Mouse (Mus musculus): ENCODE measurements around the gene Atp8a2.
"Not testable (repeated sequence)": the region's sequence is repeated elsewhere in the genome, so short reads cannot be mapped to it uniquely, and the experiment has no call there.

The Atp8a2 gene

DNA sequence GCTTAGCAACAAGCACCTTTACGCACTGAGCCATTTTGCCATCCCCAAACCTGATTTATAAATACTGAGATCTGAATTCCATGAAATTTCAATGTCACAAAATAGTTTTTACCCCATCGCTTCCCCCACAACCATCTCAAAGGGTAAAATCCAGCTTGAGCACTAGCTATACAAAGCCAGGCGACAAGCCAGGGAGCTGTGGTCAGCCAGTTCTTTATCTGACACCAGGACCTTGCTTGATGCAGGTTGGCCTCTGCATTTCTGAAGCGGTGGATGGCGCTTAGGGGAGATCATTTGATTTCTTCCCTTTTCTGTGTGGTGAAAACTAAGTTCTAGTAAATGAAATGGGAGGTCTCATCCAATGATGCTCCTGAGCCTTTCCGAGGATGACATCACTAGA, 564.9 kb downstream of the Atp8a2 start:
- DNase-seq = no peak

DNA sequence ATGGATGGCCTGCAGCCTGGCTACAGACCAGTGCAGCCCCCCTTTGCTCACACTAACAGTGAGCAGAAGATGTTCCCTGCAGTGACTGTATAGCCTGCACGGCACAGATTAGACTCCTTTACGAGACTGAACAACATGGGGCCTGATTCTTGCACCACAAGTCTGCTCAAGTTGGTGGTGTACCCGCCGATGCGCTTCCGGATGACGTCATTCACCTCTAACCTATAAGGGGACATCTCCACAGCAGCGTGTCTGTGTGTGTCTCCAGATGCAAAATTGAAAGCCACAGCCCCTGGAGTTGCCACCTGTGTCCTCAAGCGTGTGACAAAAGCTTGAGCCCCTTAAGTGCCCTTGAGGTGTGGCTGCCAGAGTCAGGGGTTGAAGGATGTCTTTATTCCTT, 566.9 kb downstream of the Atp8a2 start:
- DNase-seq = no peak

DNA sequence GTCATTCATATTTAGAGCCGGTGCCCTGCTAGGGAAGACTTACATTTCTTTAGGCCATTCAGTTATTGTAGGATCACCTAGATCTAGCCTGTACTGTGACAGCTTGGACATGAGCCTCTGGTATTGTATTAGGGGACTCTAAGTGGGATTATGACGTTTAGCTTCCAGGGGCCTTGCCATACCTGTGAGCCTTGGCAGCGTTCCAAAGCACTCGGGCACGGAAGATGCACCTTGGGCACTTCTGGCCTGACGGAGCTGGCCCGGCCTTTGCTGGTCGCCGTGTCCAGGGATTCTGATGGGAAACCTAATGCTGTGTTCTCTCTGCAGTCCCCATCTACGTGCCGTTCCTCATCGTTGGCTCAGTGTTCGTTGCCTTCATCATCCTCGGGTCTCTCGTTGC, 567.7 kb downstream of the Atp8a2 start:
- DNase-seq = no peak

GRCm38 (mm10) chr14:59627823-59628222, 569.2 kb downstream of the Atp8a2 start:
- no peak for DNase-seq

DNA sequence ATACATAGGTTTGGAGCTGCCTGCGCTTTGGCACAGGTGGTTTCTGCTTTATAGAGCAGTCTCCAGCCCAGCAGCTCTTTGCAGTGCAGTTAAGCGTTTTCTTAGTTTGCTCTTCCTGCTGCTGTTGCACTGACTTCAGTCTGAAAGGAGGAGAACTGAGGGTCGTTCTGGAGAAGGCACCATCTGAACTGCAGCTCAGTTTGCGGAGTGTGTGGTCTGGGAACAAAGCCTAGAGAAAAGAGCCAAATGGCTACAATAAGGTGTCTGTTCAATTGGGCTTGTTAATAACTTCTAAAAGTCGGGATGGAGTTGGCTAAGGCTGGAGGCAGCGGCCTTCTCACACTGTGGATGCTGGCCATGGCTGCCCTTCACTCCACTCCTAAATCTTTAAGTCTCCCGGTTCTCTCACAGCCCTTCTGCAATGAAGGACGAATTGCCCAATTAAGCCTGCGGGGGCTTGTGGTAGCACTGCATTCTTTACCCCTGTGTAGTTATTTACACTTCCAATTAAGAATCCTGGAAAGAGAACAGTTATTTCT, 569.8 kb downstream of the Atp8a2 start:
- no peak for DNase-seq

DNA sequence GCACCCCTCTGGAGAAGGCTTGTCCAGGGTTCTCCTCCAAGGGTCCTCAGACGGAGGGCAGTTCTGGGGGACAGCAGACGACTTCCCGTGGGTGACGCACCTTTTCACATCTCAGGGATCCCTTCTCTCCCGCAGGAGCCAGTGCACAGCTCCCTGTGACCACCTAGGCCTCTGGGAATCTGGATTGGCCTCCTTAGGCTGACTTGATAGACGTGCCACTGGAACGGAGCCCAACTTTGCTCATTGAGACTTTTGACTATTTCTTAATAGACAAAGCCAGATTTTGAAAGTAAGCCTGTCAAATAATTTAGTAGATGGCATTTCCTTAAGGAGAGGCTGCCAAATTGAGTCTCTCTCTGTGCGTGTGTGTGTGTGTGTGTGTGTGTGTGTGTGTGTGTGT, 570.3 kb downstream of the Atp8a2 start:
- no peak for DNase-seq

DNA sequence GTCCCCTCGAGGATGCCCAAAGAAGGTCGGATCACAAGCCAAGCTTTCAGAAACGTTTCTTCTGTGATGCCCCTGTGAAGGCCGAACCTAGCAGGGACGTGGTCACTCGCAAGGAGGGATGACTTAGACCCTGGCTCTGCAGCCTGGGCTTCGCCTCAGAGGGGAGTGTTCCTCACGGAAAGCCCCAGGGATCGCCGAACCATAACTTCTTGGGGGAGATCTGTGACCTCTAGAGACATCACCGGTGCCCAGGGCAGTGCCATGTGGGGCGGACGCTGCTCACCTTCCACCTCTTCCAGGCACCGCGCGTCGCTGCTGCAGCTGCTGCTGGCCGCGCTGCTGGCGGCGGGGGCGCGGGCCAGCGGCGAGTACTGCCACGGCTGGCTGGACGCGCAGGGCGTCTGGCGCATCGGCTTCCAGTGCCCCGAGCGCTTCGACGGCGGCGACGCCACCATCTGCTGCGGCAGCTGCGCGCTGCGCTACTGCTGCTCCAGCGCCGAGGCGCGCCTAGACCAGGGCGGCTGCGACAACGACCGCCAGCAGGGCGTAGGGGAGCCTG, 571.1 kb downstream of the Atp8a2 start:
- no peak for DNase-seq

GRCm38 (mm10) chr14:59625158-59625805, 571.7 kb downstream of the Atp8a2 start, which contains the start of gene Shisa2:
Gene Shisa2 (plus strand): TSS chr14:59625308.
- no peak for DNase-seq

DNA sequence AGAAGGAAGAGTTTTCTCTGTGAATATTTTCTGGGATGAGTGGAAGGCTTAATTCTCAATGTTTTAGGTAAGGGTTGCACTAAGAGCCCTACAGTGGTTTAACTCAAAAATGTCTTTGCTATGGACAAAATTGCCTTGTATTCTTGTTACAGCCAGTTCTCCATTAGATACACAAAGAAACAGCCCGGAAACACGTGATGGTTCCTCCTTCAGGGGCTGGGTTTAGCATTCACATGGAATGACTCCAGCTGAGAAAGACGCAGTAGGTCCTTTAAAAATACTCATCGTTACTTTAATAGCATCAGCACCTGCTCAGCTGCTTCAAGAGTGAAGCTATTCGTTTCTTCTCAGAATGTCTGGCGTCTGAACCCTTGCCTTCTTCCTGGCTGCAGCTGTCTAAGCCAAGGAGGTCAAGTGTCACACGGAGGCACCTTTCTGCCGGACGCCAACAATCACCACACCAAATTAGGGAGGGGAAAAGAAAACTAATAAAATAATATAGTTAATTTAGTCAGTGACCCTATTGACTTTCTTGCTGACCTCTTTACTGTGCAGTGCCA, 572.6 kb downstream of the Atp8a2 start:
- no peak for DNase-seq

- no peak for DNase-seq
Observed at GRCm38 (mm10) chr14:59616802-59617201, 580.2 kb downstream of the Atp8a2 start.

DNA sequence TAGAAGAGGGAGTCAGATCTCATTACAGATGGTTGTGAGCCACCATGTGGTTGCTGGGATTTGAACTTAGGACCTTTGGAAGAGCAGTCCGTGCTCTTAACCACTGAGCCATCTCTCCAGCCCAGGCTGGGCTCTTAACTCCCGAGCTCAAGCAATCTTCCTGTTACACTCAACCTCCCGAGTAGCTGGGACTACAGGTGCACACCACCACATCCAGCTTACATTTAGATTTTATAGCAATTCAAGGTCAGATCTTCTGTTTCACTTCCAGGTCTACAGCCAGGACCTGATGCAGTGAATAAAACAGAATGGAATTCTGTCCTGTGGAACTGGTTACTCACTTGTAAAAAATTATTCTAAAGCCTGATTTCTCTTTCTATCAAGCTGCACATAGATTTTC, 582.8 kb downstream of the Atp8a2 start:
- DNase-seq = not testable (repeated sequence)

GRCm38 (mm10) chr14:59612920-59613625, 583.9 kb downstream of the Atp8a2 start:
- DNase-seq = peak; percentile 31

DNA sequence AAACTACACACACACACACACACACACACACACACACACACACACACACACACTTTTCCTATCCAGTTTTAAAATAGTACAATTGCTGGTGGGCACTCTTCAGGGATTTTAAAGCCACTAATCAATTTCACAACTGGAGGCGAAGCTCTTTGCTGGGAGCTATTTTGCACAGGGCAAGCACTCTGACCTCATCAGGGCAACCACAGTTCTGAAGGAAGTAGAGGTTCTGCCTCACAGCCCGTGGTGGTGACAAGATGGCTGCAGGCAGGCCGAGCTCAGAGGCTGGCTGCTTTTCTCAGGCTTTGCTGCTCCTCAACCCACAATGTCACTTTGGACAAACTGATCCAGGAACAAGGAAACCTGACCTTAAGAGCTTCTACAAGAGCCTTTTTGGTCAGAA, 590.0 kb downstream of the Atp8a2 start:
- DNase-seq = no peak

DNA sequence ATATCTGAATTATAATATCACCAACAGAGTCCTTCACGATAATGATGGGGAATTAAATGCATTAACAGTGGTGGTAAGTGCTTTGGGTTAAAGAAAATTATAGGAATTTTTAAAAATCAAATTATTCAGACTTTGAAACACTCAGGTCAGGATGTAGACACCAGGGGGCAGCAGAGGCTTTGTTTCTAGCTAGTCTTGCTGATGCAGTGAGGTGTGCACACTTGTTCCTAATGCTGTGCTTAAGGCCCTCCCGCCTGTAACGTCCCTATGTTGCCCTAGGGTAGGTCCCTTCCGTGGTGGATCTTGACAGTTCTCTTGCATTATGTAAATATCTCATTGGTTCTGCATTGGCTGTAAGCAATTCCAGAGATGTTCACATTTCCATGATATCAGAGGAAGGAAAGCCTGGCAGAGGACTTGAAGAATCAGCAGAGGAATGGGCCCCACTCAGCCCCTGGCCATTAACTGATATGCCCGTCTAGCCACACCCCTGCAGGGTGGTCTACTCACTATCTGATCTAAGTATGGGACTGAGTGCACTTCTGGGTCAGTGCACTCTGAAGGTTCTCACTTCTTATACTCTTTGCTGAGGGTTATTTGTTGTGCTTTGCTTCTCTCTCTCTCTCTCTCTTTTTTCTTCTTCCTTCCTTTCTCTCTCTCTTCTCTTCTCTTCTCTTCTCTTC, 591.2 kb downstream of the Atp8a2 start:
- peak; percentile 71 for DNase-seq

DNA sequence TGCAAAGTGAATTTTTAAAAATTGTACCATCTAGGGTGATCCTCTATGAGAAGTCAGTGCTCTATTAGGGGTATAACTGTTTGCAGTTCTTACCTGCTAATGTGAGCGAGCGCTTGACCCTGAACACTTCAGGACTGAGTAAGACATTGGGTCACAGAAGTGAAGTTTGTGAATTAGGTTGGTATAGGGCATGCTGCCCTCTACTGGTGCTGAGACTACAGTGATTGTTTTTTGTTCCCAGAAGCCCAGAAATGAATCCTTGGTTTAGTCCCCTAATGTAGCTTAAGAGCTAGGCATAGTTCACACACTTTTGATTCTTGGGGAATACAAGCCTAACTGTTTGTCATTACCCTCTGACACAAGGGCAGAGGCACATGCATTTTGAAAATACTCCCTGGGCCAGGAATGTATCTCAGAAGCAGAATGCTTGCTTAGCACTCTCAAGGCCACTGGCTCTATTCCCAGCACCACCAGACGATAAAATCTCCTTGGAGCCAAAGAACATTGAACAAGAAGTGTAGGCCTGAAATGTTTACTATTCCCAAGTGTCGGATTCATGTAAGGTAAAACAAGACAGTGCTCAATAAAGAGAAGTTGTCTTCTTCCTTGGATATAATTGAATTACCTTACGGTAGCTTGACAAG, 592.9 kb downstream of the Atp8a2 start:
- no peak for DNase-seq

DNA sequence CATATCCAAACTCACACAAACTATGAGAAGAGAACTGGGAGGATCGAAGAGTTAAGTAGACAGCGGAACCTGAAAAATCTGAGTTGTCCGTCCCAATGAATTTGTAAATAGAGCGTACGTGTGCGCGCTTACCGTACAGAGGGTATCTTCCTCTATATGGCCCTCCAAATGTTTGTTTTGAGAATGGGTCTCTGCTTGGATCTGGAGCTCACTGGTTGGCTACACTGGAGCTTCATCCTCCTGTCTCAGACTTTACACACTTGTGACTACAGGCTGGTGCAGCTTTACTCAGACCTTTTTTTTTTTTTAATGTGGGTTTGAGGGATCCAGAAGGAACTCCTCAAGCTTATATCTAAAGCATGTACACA, 598.7 kb downstream of the Atp8a2 start:
- DNase-seq = no peak

- DNase-seq = peak; percentile 97
Observed at GRCm38 (mm10) chr14:59597398-59598259, 599.4 kb downstream of the Atp8a2 start, which contains the start of gene Cdadc1. Gene Cdadc1 (minus strand): TSS chr14:59597959.

GRCm38 (mm10) chr14:59594988-59595387, 602.0 kb downstream of the Atp8a2 start:
- DNase-seq = no peak

DNA sequence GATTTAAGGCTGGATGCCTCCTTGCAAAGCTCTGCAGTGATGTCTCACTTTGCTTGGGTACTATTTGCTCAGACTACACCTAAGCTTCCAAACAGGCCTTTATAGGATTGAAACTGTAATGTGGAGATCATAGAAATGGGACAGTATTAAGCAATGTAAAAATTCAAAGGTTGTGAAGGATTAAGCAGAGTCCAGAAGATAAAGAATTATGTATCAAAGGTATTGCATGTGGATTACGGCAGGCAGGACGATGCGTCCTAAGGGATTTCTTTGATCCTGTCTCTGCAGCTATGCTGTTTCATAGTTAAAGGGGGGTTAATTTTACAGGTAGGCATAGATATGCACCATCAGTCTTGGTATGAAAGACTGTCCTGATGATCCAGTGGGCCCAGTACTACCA, 604.4 kb downstream of the Atp8a2 start:
- DNase-seq = no peak

GRCm38 (mm10) chr14:59591901-59592300, 605.1 kb downstream of the Atp8a2 start:
- no peak for DNase-seq

DNA sequence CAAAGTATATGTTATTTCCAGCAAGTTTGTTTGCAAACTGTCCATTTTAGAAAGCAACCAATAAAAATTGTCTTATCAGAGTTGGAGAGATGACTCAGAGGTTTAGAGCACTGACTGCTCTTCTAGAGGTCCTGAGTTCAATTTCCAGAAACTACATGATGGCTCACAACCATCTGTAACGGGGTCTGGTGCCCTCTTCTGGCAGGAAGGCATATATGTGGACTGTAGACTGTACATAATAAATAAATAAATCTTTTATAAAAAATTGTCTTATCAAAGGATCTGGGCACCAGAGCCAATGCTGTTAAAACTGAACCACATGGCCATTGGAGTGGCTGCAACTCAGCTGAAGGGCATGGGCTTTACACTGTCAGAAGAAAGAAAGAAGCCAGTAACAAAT, 606.4 kb downstream of the Atp8a2 start:
- no peak for DNase-seq

All from cerebellum, adult 9-10 months (tissue).